Mouse (Mus musculus): ENCODE measurements around the gene Zscan5b. TPM values are rescaled to one million over a fixed set of nuclear protein-coding genes. Genes with fewer than 3 reads are reported as not detected.

Zscan5b gene
- polyA plus RNA-seq (2014; fragmentation: Illumina TruSeq; extraction: RNeasy Lipid Tissue Mini Kit (QIAGEN cat#74804); ENCODE audit: low read depth, low replicate concordance), result not detected

GRCm38 (mm10) chr7:6221978-6222377, at the start of gene Zscan5b:
Gene Zscan5b, plus strand, starts transcription at chr7:6222278.

GRCm38 (mm10) chr7:6196790-6197189, 25.3 kb upstream of the Zscan5b start, which contains the start of gene Galp:
Gene Galp, plus strand, starts transcription at chr7:6197090.

GRCm38 (mm10) chr7:6252410-6252809, 30.3 kb downstream of the Zscan5b start, which contains the start of gene Epp13:
Gene Epp13, plus strand, starts transcription at chr7:6252710.

GRCm38 (mm10) chr7:6285842-6286705, 64.0 kb downstream of the Zscan5b start, which contains the start of gene Zfp667:
Gene Zfp667, plus strand, starts transcription at chr7:6286579.

Other genes with a start within 250 kb of the Zscan5b start
- not detected for gene Vmn1r65, start 211.3 kb upstream of the Zscan5b start, polyA plus RNA-seq (2014; fragmentation: Illumina TruSeq; extraction: RNeasy Lipid Tissue Mini Kit (QIAGEN cat#74804); ENCODE audit: low read depth, low replicate concordance)
- gene Nlrp4c, start 177.1 kb upstream of the Zscan5b start, polyA plus RNA-seq (2014; fragmentation: Illumina TruSeq; extraction: RNeasy Lipid Tissue Mini Kit (QIAGEN cat#74804); ENCODE audit: low read depth, low replicate concordance), result not detected
- gene Zfp787, start 66.3 kb upstream of the Zscan5b start, polyA plus RNA-seq (2014; fragmentation: Illumina TruSeq; extraction: RNeasy Lipid Tissue Mini Kit (QIAGEN cat#74804); ENCODE audit: low read depth, low replicate concordance), result 5.3 TPM
- gene Zfp444, start 50.1 kb upstream of the Zscan5b start, polyA plus RNA-seq (2014; fragmentation: Illumina TruSeq; extraction: RNeasy Lipid Tissue Mini Kit (QIAGEN cat#74804); ENCODE audit: low read depth, low replicate concordance), result 4.8 TPM
- not detected for gene Galp, start 25.2 kb upstream of the Zscan5b start, polyA plus RNA-seq (2014; fragmentation: Illumina TruSeq; extraction: RNeasy Lipid Tissue Mini Kit (QIAGEN cat#74804); ENCODE audit: low read depth, low replicate concordance)
- not detected for gene Epp13, start 30.4 kb downstream of the Zscan5b start, polyA plus RNA-seq (2014; fragmentation: Illumina TruSeq; extraction: RNeasy Lipid Tissue Mini Kit (QIAGEN cat#74804); ENCODE audit: low read depth, low replicate concordance)
- 2.7 TPM for gene Zfp667, start 64.3 kb downstream of the Zscan5b start, polyA plus RNA-seq (2014; fragmentation: Illumina TruSeq; extraction: RNeasy Lipid Tissue Mini Kit (QIAGEN cat#74804); ENCODE audit: low read depth, low replicate concordance)
- 0.58 TPM for gene Zfp583, start 109.0 kb downstream of the Zscan5b start, polyA plus RNA-seq (2014; fragmentation: Illumina TruSeq; extraction: RNeasy Lipid Tissue Mini Kit (QIAGEN cat#74804); ENCODE audit: low read depth, low replicate concordance)
- not detected for gene Gm3854, start 121.5 kb downstream of the Zscan5b start, polyA plus RNA-seq (2014; fragmentation: Illumina TruSeq; extraction: RNeasy Lipid Tissue Mini Kit (QIAGEN cat#74804); ENCODE audit: low read depth, low replicate concordance)
- 2.0 TPM for gene Zfp78, start 141.0 kb downstream of the Zscan5b start, polyA plus RNA-seq (2014; fragmentation: Illumina TruSeq; extraction: RNeasy Lipid Tissue Mini Kit (QIAGEN cat#74804); ENCODE audit: low read depth, low replicate concordance)
- gene Zfp28, start 161.0 kb downstream of the Zscan5b start, polyA plus RNA-seq (2014; fragmentation: Illumina TruSeq; extraction: RNeasy Lipid Tissue Mini Kit (QIAGEN cat#74804); ENCODE audit: low read depth, low replicate concordance), result 1.4 TPM
- gene Smim17, start 176.4 kb downstream of the Zscan5b start, polyA plus RNA-seq (2014; fragmentation: Illumina TruSeq; extraction: RNeasy Lipid Tissue Mini Kit (QIAGEN cat#74804); ENCODE audit: low read depth, low replicate concordance), result not detected
- gene Gm20715, start 188.0 kb downstream of the Zscan5b start, polyA plus RNA-seq (2014; fragmentation: Illumina TruSeq; extraction: RNeasy Lipid Tissue Mini Kit (QIAGEN cat#74804); ENCODE audit: low read depth, low replicate concordance), result not detected
- not detected for gene Olfr1344, start 216.4 kb downstream of the Zscan5b start, polyA plus RNA-seq (2014; fragmentation: Illumina TruSeq; extraction: RNeasy Lipid Tissue Mini Kit (QIAGEN cat#74804); ENCODE audit: low read depth, low replicate concordance)
- not detected for gene Olfr1336, start 233.9 kb downstream of the Zscan5b start, polyA plus RNA-seq (2014; fragmentation: Illumina TruSeq; extraction: RNeasy Lipid Tissue Mini Kit (QIAGEN cat#74804); ENCODE audit: low read depth, low replicate concordance)
- not detected for gene Olfr1346, start 244.8 kb downstream of the Zscan5b start, polyA plus RNA-seq (2014; fragmentation: Illumina TruSeq; extraction: RNeasy Lipid Tissue Mini Kit (QIAGEN cat#74804); ENCODE audit: low read depth, low replicate concordance)